Mouse (Mus musculus): ENCODE results near the gene Olfr292. TPM values are rescaled to one million over a fixed set of nuclear protein-coding genes. Genes with fewer than 3 reads are reported as not detected.

The Olfr292 gene
- total RNA-seq (2021) = not detected
- polyA plus RNA-seq (2012; rRNA removed) = not detected in 2 replicates
- long read RNA-seq = 0 reads

DNA sequence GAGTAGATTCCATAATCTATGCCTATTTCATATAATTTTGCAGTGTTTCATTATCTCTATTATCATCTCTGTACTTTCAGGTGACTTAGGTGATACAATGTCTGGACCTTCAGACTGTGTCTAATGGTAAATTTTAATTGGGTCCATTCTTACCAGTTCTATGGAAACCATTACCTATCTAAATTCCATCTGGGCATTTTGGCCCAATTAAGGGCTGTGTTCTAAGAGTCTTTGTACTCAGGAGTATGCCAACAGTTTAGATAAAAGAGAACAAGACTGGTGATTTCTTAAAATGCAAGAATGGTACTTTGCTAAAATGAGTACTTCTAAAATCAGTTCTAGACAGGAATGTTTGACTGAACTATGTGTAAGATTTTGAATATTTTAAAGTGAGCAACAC, at the start of gene Olfr292:
Olfr292 (plus strand) TSS at position 301 of the 400 bp plus-strand sequence.
- TF ChIP-seq EP300 (IDR thresholded peaks at IDR 0.05; ENCODE audit: insufficient read depth, low read depth, low read length) (no peak), CTCF (IDR thresholded peaks at IDR 0.05) (no peak), POLR2A (IDR thresholded peaks at IDR 0.05; ENCODE audit: insufficient read depth, low read depth, low read length) (no peak)
- Histone ChIP-seq H3K27ac (no peak within 1 kb of the TSS), H3K27me3 (ENCODE audit: control insufficient read depth, insufficient read depth, low read length) (no peaks in the 10 kb centered on the region), H3K4me3 (no peak within 1 kb of the TSS), H3K36me3 (ENCODE audit: control insufficient read depth, insufficient read depth, low read length) (no peaks in the 10 kb centered on the region), H3K4me1 (ENCODE audit: control insufficient read depth, insufficient read depth, low read length) (no peaks in the 10 kb centered on the region), H3K9ac (ENCODE audit: low read depth, low read length) (no peak within 1 kb of the TSS), H3K79me2 (replicated peaks; ENCODE audit: control insufficient read depth, insufficient read depth, low read length) (no peaks in the 10 kb centered on the region)
- intact Hi-C loops (cut with DNase I) = no loop called here
- no peak for DNase-seq

DNA sequence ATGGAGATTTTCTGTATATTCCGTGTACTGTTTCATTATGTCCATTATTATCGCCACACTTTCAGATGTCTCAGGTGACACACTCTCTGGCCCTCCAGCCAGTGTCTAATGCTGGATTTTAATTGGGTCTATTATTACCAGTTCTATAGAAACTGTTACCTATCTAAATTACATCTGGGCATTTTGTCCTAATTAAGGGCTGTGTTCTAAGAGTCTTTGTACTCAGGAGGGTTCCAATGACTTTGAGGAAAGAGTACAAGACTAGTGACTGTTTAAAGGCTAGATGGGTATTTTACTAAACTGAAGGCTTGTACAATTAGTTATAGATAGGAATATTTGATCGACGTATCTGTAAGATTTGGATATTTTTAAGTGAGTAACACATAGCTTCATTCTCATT, 39.4 kb upstream of the Olfr292 start, which contains the start of gene Olfr293:
Olfr293 (plus strand) TSS at position 301 of the 400 bp plus-strand sequence.
- H3K27ac ChIP-seq = no peak within 1 kb of the TSS
- DNase-seq = no peak
- no peaks in the 10 kb centered on the region for H3K4me1 ChIP-seq (ENCODE audit: control insufficient read depth, insufficient read depth, low read length)
- no peak within 1 kb of the TSS for H3K4me3 ChIP-seq
- TF ChIP-seq POLR2A (IDR thresholded peaks at IDR 0.05; ENCODE audit: insufficient read depth, low read depth, low read length) (no peak), CTCF (IDR thresholded peaks at IDR 0.05) (no peak), EP300 (IDR thresholded peaks at IDR 0.05; ENCODE audit: insufficient read depth, low read depth, low read length) (no peak)
- H3K36me3 ChIP-seq (ENCODE audit: control insufficient read depth, insufficient read depth, low read length) = no peaks in the 10 kb centered on the region
- no peaks in the 10 kb centered on the region for H3K27me3 ChIP-seq (ENCODE audit: control insufficient read depth, insufficient read depth, low read length)
- intact Hi-C loops (cut with DNase I) = no loop called here
- H3K79me2 ChIP-seq (replicated peaks; ENCODE audit: control insufficient read depth, insufficient read depth, low read length) = no peaks in the 10 kb centered on the region
- no peak within 1 kb of the TSS for H3K9ac ChIP-seq (ENCODE audit: low read depth, low read length)
- WGBS = 91% methylated on average over 4 of the region's 4 CpGs

DNA sequence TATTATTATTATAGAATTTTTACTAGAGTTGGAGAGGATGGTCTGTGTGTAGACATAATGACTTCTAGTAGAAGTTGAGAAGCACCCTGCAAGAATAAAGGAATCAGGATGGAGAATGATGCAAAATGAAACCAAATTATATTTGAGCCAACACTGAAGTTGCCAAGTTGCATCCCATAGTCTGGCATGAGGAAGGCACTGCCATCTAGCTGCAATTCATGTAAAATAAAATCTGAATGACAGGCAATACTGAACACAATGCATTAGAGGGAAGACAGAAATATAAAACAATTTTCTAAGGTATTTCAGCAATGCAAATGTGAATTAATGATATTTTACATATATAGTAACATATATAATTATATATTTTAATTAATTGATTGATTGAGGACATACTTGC, 36.9 kb downstream of the Olfr292 start:
- Histone ChIP-seq H3K27ac (no peak overlapping the region), H3K27me3 (ENCODE audit: control insufficient read depth, insufficient read depth, low read length) (no peaks in the 10 kb centered on the region), H3K4me3 (no peak overlapping the region), H3K79me2 (replicated peaks; ENCODE audit: control insufficient read depth, insufficient read depth, low read length) (no peaks in the 10 kb centered on the region), H3K9ac (ENCODE audit: low read depth, low read length) (no peak overlapping the region), H3K36me3 (ENCODE audit: control insufficient read depth, insufficient read depth, low read length) (no peaks in the 10 kb centered on the region), H3K4me1 (ENCODE audit: control insufficient read depth, insufficient read depth, low read length) (no peaks in the 10 kb centered on the region)
- intact Hi-C loops (cut with DNase I) = no loop called here
- DNase-seq = no peak
- TF ChIP-seq EP300 (IDR thresholded peaks at IDR 0.05; ENCODE audit: insufficient read depth, low read depth, low read length) = no peak
- no peak for TF ChIP-seq CTCF (IDR thresholded peaks at IDR 0.05)
- no peak for TF ChIP-seq POLR2A (IDR thresholded peaks at IDR 0.05; ENCODE audit: insufficient read depth, low read depth, low read length)

Other genes with a start within 250 kb of the Olfr292 start
- not detected for gene Olfr299, start 228.4 kb upstream of the Olfr292 start, total RNA-seq (2021)
- gene Olfr299, start 228.4 kb upstream of the Olfr292 start, polyA plus RNA-seq (2012; rRNA removed) = not detected in 2 replicates
- gene Olfr298, start 195.8 kb upstream of the Olfr292 start, total RNA-seq (2021) = not detected
- gene Olfr298, start 195.8 kb upstream of the Olfr292 start, polyA plus RNA-seq (2012; rRNA removed) = not detected in 2 replicates
- not detected for gene Olfr297, start 168.4 kb upstream of the Olfr292 start, total RNA-seq (2021)
- gene Olfr297, start 168.4 kb upstream of the Olfr292 start, polyA plus RNA-seq (2012; rRNA removed) = not detected in 2 replicates
- not detected for gene Olfr295, start 104.5 kb upstream of the Olfr292 start, total RNA-seq (2021)
- not detected in 2 replicates for gene Olfr295, start 104.5 kb upstream of the Olfr292 start, polyA plus RNA-seq (2012; rRNA removed)
- not detected for gene Olfr294, start 71.7 kb upstream of the Olfr292 start, total RNA-seq (2021)
- gene Olfr294, start 71.7 kb upstream of the Olfr292 start, polyA plus RNA-seq (2012; rRNA removed) = not detected in 2 replicates
- gene Olfr293, start 39.3 kb upstream of the Olfr292 start, total RNA-seq (2021) = not detected
- gene Olfr293, start 39.3 kb upstream of the Olfr292 start, polyA plus RNA-seq (2012; rRNA removed) = not detected in 2 replicates
- not detected for gene Folh1, start 87.6 kb downstream of the Olfr292 start, total RNA-seq (2021)
- gene Folh1, start 87.6 kb downstream of the Olfr292 start, polyA plus RNA-seq (2012; rRNA removed) = 0.09 and 0.18 TPM in 2 replicates
- gene Vmn2r77, start 106.7 kb downstream of the Olfr292 start, total RNA-seq (2021) = not detected
- gene Vmn2r77, start 106.7 kb downstream of the Olfr292 start, polyA plus RNA-seq (2012; rRNA removed) = not detected in 2 replicates
- not detected for gene Vmn2r78, start 226.8 kb downstream of the Olfr292 start, total RNA-seq (2021)
- gene Vmn2r78, start 226.8 kb downstream of the Olfr292 start, polyA plus RNA-seq (2012; rRNA removed) = not detected in 2 replicates

Measured in heart, adult 2 months (tissue).